Mouse (Mus musculus): ENCODE data around the gene Hoxb5.

Gene Hoxb5

DNA sequence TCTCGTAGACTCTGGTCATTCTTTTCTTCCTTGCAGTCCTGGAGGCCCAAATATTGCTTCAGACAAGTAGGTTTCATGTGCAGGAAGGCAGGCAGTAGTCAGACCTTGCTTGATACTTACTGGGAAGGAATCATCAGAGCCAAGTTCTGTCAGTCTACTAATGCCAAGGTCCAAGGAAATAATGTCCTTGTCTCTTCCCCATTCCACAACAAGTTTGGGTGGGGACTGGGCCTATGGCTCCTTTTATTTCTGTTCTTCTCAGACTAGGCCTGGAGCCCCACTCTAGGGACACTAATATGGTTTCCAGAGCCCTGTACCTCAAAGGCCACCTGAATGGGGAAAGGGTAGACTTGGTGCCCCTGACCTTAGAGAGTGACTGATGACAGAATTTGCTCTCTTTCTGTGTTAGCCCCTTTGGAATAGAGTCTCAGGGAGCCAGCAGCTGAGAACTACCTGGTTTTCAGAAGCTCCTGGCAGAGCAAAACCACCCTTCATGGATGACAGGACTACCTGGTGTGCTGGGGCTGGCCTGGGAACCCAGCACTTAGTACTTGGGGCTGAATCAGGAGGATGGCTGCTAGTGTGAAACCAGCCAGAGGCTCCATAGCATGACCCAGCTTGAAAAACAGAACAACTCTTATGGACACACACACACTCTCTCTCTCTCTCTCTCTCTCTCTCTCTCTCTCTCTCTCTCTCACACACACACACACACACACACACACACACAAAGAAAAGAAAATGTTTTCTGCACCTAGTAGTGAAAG, 14.5 kb upstream of the Hoxb5 start:
- DNase-seq: no peak

DNA sequence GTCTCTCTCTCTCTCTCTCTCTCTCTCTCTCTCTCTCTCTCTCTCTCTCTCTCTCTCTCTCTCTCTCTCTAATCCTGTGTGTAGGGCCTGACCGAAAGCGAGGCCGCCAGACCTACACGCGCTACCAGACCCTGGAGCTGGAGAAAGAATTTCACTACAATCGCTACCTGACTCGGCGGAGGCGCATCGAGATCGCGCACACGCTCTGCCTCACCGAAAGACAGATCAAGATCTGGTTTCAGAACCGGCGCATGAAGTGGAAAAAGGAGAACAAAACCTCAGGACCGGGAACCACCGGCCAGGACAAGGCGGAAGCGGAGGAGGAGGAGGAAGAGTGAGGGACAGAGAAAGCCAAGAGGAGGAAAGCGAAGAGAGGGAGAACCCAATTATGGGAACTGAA, 13.8 kb upstream of the Hoxb5 start:
- DNase-seq: no peak

DNA sequence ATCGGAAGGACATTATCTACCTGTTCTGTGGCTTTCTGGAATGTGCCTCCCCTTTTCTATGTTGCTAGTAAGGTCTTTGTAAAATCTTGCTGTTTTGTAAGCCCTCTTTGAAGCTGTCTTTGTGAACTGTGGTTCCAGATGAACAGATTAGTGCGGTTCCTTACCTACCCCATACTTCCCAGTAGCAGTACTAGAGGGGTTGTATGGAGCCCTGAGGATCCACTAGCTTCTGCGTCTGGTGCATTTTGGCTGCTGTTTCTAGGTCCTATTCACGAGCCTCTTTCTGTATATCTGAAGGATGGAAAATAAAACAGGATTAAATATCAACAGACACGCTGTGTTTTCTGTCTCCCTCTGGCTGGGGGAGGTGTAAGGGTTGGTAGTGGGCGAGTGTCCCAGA, 13.3 kb upstream of the Hoxb5 start:
- DNase-seq: no peak

DNA sequence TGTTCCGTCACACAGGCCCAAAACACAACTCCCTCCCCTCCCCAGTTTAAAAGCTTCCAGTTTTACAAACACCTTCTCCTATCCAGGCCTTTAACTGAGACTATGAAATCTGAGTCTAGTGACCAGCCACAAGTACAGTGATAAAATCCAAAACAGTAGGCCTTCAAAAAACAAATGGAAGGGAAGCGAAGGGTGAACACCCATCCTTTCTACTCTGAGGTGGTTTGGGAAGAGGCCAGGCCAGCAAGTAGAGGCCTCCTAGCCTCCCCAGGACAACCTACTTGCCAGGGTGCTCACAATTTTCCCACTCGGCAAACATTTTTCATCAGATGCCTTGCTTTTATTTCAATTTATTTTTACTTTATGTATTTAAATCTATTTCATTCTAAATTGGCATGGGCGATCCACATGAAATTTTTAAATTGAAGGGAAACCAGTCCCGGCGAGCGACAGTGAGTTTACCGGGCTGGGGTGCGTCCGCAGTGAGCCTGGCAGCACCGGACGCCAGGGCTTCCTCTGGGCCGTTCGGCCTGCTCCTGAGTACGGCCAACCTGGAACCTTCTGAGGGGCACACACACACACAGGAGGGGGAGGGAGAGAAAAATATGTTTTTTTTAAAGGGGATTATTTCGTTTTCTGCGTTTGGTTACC, 12.3 kb upstream of the Hoxb5 start:
- DNase-seq: no peak

DNA sequence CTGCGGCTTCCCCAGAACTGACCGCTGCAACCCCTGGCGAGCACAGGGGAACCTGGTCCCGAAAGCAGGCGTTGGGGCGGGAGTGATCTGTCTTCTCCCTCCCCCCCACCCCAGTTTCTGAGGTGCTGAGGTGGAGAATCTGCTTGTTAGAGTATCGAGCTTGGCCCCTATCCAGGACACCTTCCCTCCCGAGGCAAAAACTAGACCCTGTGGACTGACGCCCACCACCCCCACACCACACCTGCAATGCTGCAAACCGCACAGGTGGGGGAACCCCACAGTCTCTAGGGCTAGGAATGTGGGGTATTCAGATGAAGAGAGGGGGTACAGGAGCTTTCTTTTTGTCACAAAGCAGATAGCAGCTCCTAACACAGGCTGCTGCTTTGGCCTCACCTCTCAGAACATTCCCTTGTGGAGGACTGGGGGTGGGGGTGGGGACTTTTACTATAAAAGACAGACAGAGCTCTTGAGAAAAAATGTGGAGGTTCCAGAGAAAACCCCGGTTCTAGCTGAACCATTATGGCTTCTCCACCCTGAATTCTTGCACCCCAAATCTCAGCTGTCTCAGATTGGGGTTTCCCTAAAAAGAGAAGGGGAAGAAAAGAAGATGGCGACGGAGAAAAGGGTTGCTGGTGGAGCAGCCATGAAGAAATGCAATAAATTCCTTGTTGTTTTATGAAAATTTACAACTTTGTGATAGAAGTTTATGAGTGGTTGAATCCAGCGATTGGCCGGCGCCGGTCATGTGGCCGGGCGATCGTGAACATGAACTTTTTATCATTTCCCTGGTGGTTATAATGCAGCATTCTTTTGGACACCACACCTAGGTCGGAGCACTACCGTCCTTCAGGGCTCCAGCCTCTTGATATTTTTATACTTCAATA, 11.2 kb upstream of the Hoxb5 start, which contains the start of gene Hoxb6:
Gene Hoxb6 (plus strand): TSS at position 796 of the 884 bp plus-strand sequence.
- no peak for DNase-seq

DNA sequence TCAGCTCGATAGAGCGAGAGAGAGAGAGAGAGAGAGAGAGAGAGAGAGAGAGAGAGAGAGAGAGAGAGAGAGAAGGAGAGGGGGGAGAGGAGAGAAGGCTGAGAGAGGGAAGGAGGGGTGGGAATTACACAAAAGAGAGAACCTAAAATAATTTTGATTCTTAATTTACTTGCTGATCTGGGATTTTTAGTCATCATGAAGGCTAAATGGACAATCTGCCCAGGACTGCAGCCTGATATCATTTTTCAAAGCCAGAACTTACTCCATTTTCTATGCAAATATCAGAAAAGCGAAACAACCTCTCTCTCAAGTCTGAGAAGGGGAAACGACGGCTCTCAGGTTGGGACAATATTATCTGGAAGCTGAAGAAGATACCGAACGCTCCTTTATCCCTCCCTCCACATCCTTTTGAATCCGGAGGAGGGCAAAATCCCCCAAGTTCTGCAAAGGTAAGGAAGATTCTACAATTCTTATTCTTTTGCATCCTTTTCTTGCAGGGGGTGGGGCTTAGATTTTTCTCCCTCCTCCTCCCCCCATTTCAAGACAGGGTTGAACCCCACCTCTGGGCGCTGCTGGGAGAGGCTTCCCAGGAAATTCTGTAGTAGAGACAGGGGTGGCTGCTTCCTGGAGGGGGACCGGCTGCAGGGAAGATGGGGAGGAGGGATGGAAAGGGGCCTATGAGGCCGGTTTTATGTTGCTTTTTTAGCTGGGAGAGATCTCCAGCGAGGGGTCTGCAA, 10.4 kb upstream of the Hoxb5 start:
- DNase-seq: no peak

DNA sequence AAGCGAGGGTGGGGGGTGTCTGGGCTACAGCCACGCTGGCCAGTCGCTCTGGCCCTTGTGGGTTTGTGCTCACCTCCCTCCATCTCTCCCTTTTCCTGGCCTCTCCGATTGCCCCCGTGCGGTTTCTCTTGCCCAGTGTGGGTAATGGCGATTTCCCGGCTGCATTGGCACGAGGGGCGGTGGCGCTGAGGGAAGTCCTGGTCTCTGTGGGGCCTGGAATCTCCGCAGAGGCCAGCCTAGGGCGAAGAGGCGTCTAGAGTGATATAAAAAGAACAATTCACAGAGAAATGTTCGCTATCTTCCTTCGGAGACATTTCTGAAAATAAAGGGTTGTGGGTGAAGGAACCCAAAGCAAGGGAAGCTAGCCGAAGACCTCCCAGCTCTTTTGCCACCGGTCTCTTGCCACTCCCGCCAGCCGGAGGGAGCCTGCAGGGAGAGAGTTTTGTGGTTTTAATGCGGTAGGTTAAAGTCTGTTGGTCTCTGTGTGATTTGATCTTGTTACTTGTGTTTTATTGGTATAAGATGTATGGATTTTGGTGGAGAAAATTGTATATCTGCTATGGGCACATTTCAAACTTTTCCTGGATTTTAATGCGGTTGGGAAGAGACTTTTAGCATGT, 9.7 kb upstream of the Hoxb5 start:
- no peak for DNase-seq

DNA sequence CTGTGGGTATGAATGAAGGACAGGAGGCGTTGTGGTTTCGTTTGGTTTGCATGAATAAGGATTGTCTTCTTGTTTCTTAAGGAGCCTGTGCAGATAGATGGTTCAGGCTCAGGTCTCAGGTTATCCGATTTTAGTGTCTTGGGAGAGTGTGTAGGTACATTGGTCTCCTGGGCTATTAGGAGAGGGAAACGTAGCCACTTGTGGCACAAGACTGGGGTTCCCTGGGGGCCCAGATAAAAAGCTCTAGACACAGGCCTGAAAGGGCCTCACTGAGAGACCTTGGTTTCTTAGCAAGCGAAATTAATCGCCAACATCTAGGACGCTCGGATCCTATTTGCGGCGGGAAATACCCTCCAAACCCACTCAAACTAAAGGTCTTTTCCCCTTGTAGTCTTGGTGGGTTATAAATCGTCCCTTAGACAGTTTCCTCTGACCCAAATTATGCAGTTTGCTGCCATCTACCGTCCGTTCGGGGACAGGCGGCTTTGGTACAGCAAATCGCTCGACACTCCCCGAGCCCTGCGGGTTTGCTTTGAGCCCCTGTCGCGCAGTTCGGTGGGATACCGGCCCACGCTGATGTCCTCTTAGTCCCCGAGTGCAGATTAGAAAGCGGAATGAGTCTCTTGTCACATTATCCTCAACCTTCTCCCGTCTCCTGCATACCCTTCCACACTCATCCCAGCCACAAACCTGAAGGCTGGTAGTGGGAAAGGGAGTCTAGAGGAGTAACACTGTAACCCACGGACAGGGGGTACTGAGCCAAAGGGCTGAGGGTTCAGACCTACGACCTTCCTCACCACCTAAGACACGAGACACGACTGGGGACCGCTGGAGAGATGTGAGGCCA, 8.7 kb upstream of the Hoxb5 start:
- DNase-seq: peak; percentile 53 to 78

DNA sequence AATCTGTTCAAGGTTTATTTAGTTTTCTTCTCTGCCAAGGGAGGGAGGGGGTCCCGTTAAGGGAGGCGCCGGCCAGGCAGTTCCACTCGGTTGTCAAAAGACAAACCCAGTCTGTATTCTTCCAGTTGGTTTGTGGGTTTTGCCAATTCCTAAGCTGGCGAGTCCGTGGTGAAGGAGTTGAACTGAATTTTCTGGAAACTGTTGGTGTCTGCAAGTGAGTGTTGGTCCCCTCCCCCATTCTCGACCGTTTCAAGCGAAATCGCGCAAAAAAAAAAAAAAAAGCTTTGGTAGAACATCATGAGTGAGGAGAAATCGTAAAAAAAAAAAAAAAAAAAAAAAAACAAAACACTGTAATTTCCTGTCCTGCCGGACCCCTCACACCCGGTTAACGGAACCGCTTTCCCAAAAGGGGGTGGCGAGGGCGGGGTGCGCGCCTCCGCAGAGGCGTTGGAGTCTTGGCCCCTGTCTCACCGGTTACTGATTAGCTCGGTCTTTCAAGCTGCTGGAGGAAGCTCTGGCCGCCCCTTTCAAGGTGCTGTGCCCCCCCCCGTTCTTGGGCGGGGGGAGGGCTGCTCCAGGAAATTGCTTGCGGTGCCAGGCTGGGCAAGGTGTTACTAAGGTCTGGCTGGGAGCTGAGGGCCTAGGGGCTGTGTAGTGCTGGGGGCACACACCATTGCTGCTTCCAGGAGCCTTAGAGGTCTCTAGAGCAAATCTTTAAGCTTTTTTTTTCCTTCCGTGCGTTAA, 7.9 kb upstream of the Hoxb5 start:
- no peak for DNase-seq

DNA sequence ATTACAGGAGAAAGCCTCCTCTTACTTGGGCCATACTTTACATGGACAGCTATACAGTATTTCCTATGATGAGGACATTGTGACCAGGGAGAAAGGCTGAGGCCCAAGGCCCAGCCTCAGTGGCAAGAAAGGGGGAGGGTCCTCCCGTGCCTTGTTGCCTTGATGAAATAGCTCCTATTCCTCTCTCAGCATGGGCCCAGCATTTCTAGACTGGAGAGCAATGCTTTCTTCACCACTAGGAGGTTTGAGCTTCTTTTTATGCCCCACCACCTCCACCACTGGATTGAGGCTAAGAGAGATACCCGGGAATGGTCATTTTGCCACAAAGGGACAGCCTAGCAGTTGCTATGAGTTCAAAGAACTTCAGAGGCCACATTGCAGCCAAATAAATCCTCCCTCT, 6.1 kb upstream of the Hoxb5 start:
- DNase-seq: no peak

DNA sequence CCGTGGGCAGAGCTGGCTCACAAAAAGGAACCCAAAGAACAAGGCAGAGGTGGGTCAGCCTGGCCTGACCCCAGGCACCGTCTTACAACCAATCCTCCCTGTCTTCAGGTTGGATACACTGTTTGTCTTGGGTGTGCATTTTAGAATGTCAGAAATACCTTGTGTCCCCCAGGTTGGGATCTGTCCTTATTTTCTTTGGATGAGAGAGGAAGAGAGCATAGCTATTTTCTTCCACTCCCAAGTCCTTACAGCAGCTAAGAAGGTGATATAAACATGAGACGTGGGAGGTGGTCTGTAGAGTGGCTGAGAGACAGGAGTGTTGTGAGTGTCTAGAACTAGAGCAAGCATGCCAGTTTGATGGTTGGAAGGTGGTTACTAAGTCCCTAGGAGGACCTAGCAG, 5.7 kb upstream of the Hoxb5 start:
- DNase-seq: no peak

DNA sequence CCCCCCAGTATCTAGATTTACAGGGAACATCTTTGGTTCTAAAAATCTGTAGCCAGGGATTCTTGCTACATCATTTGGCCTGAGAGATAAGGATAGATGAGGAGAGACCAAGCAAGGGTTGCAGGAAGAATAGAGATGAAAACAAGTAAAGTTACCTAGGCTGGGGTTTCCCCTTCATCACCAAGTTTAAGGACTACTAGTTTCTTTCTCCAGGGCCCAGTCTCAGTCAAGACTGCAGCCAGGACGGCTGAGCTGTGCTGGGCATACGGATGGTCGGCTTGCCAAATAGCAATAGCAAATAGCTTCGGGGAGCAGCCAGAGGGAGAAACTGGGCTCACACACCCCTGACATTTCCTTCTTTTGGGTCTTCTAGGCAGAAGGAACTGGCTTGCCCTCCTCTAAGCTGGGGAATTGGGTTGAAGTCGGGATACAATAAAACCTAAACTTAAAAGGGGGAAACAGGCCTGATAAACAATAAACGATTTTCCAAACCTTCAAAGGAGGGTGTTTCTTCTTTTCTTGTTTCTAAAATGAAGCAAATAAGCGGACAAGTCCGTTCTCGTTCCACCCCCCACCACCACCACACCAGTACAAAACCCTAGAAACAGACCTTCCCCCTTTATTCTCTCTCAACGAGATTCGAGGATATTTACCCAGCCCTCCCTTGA, 5.0 kb upstream of the Hoxb5 start:
- no peak for DNase-seq

DNA sequence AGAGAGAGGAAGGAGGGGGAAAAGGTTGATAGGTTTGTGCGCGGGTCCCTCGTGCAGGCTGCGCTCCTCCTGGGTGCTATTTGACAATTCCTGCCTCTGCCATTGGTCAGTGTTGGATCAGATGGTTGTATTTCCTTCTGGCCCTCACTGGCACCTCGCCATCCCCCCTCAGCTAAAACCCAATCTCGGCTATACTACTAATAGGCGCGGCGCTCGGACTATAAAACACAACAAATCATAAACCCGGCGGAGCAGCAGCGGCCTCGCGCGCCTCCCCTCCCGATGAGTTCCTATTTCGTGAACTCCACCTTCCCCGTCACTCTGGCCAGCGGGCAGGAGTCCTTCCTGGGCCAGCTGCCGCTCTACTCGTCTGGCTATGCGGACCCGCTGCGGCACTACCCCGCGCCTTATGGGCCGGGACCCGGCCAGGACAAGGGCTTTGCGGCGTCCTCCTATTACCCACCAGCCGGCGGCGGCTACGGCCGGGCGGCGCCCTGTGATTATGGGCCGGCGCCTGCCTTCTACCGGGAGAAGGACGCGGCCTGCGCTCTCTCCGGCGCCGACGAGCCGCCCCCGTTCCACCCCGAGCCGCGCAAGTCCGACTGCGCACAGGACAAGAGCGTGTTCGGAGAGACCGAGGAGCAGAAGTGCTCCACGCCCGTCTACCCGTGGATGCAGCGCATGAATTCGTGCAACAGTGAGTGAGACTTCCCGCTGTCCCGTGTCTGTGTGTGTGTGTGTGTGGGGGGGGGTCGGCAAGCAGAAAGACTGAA, 4.1 kb upstream of the Hoxb5 start:
- DNase-seq: no peak

DNA sequence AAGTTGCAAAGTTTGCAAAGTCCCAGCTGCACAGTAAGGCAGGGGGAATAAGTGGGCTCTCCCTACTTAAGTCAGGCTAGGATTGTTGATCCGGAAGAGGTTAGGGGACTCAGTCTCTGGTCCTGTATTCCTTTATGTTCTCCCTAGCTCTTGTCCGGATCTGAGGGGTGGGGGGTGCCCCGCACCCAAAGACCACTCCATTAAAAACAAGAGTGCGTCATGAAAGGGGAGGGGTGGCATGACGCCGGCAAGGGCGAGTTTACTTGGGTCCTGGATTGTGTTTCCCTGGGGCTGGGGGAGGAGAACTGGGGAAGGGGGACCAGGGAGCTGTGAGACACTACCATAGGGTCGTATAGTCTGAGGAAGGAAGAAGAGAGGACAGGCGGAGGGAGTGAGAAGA, 3.4 kb upstream of the Hoxb5 start:
- DNase-seq: no peak

DNA sequence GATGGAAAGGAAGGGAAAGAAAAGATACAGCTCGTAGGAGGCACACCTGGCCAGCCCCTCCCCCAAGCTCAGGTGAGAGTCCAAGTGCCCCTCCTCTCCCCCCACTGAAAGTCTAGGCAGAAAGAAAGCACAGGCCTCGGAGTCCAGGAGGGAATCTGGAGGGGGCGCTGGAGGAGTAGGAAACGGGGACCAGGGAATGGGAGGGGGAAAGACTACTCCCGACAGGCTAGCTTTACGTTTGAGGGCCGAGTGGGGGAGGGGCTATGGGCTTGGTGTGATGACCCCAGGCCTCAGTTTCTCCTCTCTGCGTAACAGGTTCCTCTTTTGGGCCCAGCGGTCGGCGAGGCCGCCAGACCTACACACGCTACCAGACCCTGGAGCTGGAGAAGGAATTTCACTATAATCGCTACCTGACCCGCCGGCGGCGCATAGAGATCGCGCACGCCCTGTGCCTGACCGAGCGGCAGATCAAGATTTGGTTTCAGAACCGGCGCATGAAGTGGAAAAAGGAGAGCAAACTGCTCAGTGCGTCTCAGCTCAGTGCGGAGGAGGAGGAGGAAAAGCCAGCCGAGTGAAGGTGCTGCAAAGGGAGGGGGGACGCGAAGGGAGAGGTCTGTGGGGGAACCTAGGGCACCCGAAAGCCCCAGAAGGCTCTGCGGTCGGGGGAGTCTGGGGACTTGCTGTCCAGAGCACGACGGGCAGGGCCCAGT, 2.6 kb upstream of the Hoxb5 start:
- DNase-seq: no peak

DNA sequence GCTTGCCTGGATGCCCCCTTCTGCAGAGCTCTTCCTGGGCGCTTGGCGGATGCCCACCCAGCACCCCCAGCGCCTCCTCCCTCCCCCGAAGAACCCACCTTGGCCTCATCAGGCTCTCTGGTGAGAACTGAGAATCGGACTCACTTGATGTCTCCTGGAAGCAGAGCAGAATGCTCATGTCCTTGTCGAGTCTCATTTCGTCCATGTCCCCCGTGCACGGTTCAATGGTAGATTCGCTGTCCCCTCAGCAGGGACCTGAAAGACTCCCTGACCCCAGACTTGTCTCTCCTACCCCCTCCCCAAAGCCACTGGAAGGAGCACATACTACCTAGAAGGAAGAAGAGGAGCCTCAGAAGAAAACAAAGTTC, 2.1 kb upstream of the Hoxb5 start:
- DNase-seq: no peak

DNA sequence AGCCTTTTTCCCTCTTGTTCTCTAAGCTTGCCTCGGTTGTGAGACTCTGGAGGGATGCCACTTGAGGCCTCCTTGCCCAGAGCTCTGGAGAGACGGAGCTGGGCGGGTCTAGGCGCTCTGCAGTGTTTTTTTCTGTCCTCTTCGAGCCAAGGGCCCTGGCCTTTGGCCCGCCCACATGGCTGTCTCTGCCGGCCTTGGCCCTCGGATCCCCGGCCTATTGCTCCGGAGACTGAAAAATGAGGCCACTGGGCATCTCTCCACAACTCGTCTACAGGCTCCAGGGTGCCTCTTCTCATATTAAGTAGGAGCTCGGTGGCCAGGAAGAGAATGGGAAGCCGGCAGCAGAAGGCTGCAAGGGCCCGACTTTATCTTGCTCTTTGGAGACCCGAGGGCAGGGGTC, 1.3 kb upstream of the Hoxb5 start:
- no peak for DNase-seq

DNA sequence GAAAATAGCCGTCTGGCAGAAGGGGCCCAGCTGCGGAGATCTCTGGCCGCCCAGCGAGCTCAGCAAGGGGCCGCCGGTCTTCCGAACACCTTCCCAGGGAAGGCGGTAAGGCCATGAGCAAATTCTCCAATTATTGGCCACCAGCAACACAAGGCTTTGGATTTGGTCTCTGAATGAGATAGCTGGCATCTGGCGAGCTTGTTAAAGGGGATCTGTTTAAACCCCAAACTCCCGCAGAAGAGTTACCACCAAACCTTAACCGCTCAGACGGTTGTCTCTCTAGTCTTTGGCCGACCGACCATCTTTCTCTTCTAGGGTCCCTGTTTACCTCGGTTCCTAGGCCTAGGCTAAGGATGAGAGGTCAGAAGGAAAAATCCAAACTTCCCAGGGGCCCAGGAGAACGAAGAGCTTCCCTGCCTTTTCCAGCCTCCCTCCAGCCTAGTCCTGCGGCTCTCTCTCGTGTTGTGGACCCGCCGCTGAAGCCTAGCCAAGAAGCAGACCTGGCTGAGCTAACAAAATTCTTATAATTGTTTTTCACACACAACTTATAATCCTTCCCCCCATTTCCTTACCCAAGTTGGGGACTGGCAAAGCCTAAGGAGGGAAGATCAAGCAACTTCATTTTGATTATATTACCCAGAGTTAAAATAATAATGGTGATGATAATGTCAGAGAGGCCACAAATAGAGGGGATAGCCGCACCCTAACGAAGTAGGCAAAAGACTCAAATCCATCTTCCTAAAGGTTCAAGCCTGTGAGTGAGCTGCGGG, 570 bp upstream of the Hoxb5 start:
- DNase-seq: no peak

All from spleen, adult 18-20 months (tissue).